Mouse (Mus musculus): ENCODE results near the gene Lhfpl3. TPM values are rescaled to one million over a fixed set of nuclear protein-coding genes. Genes with fewer than 3 reads are reported as not detected.

Gene Lhfpl3
- polyA plus RNA-seq, 1 experiment from 2014 or later, result 22.4 TPM

- H3K27me3 ChIP-seq, result no peaks in the 10 kb centered on the region
- no peaks in the 10 kb centered on the region for H3K4me1 ChIP-seq (replicated peaks)
- no peak overlapping the region for H3K4me3 ChIP-seq
- H3K27ac ChIP-seq (replicated peaks), result no peak overlapping the region
- H3K4me2 ChIP-seq, result no peak overlapping the region
- WGBS, result 76% methylated on average over 4 of the region's 4 CpGs
- no peaks in the 10 kb centered on the region for H3K9me3 ChIP-seq
- H3K9ac ChIP-seq, result no peak overlapping the region
- no peaks in the 10 kb centered on the region for H3K36me3 ChIP-seq
- ATAC-seq (ENCODE audit: low FRiP score, low read depth), result no peak
These were observed 110.6 kb downstream of the Lhfpl3 start for GRCm38 (mm10) chr5:22856480-22856879.

GRCm38 (mm10) chr5:22861399-22861798 lies 115.5 kb downstream of the Lhfpl3 start:
- Histone ChIP-seq H3K27me3 (no peaks in the 10 kb centered on the region), H3K4me1 (replicated peaks) (0 out of 2 replicates have a peak, but pooled peaks cover 4% of the 10 kb centered on the region), H3K9ac (no peak overlapping the region), H3K36me3 (no peaks in the 10 kb centered on the region), H3K27ac (replicated peaks) (no peak overlapping the region), H3K9me3 (no peaks in the 10 kb centered on the region), H3K4me2 (no peak overlapping the region), H3K4me3 (no peak overlapping the region)
- ATAC-seq (ENCODE audit: low FRiP score, low read depth), result no peak
- WGBS, result 32% methylated on average over 1 of the region's 1 CpGs

- no peaks in the 10 kb centered on the region for H3K27me3 ChIP-seq
- no peaks in the 10 kb centered on the region for H3K36me3 ChIP-seq
- no peak overlapping the region for H3K27ac ChIP-seq (replicated peaks)
- H3K9ac ChIP-seq, result no peak overlapping the region
- 0 out of 2 replicates have a peak, but pooled peaks cover 4% of the 10 kb centered on the region for H3K4me1 ChIP-seq (replicated peaks)
- no peak for ATAC-seq (ENCODE audit: low FRiP score, low read depth)
- H3K4me2 ChIP-seq, result no peak overlapping the region
- H3K4me3 ChIP-seq, result no peak overlapping the region
- 74% methylated on average over 5 of the region's 5 CpGs for WGBS
- H3K9me3 ChIP-seq, result no peaks in the 10 kb centered on the region
These were observed 123.2 kb downstream of the Lhfpl3 start for GRCm38 (mm10) chr5:22869031-22869430.

GRCm38 (mm10) chr5:22872417-22872816 lies 126.6 kb downstream of the Lhfpl3 start:
- Histone ChIP-seq H3K4me3 (no peak overlapping the region), H3K4me1 (replicated peaks) (no peaks in the 10 kb centered on the region), H3K9ac (no peak overlapping the region), H3K4me2 (no peak overlapping the region), H3K9me3 (no peaks in the 10 kb centered on the region), H3K27me3 (no peaks in the 10 kb centered on the region), H3K27ac (replicated peaks) (no peak overlapping the region), H3K36me3 (no peaks in the 10 kb centered on the region)
- 76% methylated on average over 1 of the region's 1 CpGs for WGBS
- no peak for ATAC-seq (ENCODE audit: low FRiP score, low read depth)

- ATAC-seq (ENCODE audit: low FRiP score, low read depth), result no peak
These were observed 142.5 kb downstream of the Lhfpl3 start for GRCm38 (mm10) chr5:22888345-22888744.

GRCm38 (mm10) chr5:22889481-22889880 lies 143.6 kb downstream of the Lhfpl3 start:
- H3K27me3 ChIP-seq, result no peaks in the 10 kb centered on the region
- H3K9me3 ChIP-seq, result no peaks in the 10 kb centered on the region
- H3K4me1 ChIP-seq (replicated peaks), result no peaks in the 10 kb centered on the region
- no peak overlapping the region for H3K4me3 ChIP-seq
- no peak overlapping the region for H3K4me2 ChIP-seq
- no peak overlapping the region for H3K27ac ChIP-seq (replicated peaks)
- H3K9ac ChIP-seq, result no peak overlapping the region
- WGBS, result 67% methylated on average over 4 of the region's 4 CpGs
- no peaks in the 10 kb centered on the region for H3K36me3 ChIP-seq
- no peak for ATAC-seq (ENCODE audit: low FRiP score, low read depth)

More at GRCm38 (mm10) chr5:22888345-22888744, 142.5 kb downstream of the Lhfpl3 start:
- WGBS, result 78% methylated on average over 3 of the region's 3 CpGs
- no peaks in the 10 kb centered on the region for H3K4me1 ChIP-seq (replicated peaks)
- H3K36me3 ChIP-seq, result no peaks in the 10 kb centered on the region
- H3K4me3 ChIP-seq, result no peak overlapping the region
- H3K27me3 ChIP-seq, result no peaks in the 10 kb centered on the region
- no peak overlapping the region for H3K27ac ChIP-seq (replicated peaks)
- H3K9me3 ChIP-seq, result no peaks in the 10 kb centered on the region
- no peak overlapping the region for H3K9ac ChIP-seq
- H3K4me2 ChIP-seq, result no peak overlapping the region

GRCm38 (mm10) chr5:22897228-22897627 lies 151.4 kb downstream of the Lhfpl3 start:
- no peaks in the 10 kb centered on the region for H3K27me3 ChIP-seq
- ATAC-seq (ENCODE audit: low FRiP score, low read depth), result no peak
- H3K36me3 ChIP-seq, result no peaks in the 10 kb centered on the region
- H3K9me3 ChIP-seq, result no peaks in the 10 kb centered on the region
- 83% methylated on average over 3 of the region's 3 CpGs for WGBS
- no peak overlapping the region for H3K4me2 ChIP-seq
- H3K9ac ChIP-seq, result no peak overlapping the region
- peaks cover 7% of the 10 kb centered on the region; the same call in 1 of the 2 replicates for H3K4me1 ChIP-seq (replicated peaks)
- H3K4me3 ChIP-seq, result no peak overlapping the region
- no peak overlapping the region for H3K27ac ChIP-seq (replicated peaks)

GRCm38 (mm10) chr5:22897656-22898289 lies 151.9 kb downstream of the Lhfpl3 start:
- Histone ChIP-seq H3K27me3 (no peaks in the 10 kb centered on the region), H3K4me3 (no peak overlapping the region), H3K4me1 (replicated peaks) (peaks cover 7% of the 10 kb centered on the region; the same call in 1 of the 2 replicates), H3K4me2 (0 out of 2 replicates have a peak overlapping the region, but pooled peaks have one; percentile 6), H3K9me3 (no peaks in the 10 kb centered on the region), H3K27ac (replicated peaks) (peak overlapping the region; percentile 69), H3K9ac (no peak overlapping the region), H3K36me3 (no peaks in the 10 kb centered on the region)
- 52% methylated on average over 7 of the region's 7 CpGs for WGBS
- peak; percentile 83 for ATAC-seq (ENCODE audit: low FRiP score, low read depth)

GRCm38 (mm10) chr5:22898593-22898992 lies 152.7 kb downstream of the Lhfpl3 start:
- no peak overlapping the region for H3K27ac ChIP-seq (replicated peaks)
- H3K4me3 ChIP-seq, result no peak overlapping the region
- no peak overlapping the region for H3K9ac ChIP-seq
- no peaks in the 10 kb centered on the region for H3K9me3 ChIP-seq
- 85% methylated on average over 2 of the region's 2 CpGs for WGBS
- no peaks in the 10 kb centered on the region for H3K36me3 ChIP-seq
- H3K27me3 ChIP-seq, result no peaks in the 10 kb centered on the region
- H3K4me2 ChIP-seq, result no peak overlapping the region
- no peak for ATAC-seq (ENCODE audit: low FRiP score, low read depth)
- H3K4me1 ChIP-seq (replicated peaks), result peaks cover 7% of the 10 kb centered on the region; the same call in 1 of the 2 replicates

GRCm38 (mm10) chr5:22899913-22900312 lies 154.1 kb downstream of the Lhfpl3 start:
- Histone ChIP-seq H3K27ac (replicated peaks) (no peak overlapping the region), H3K4me3 (no peak overlapping the region), H3K36me3 (no peaks in the 10 kb centered on the region), H3K4me2 (no peak overlapping the region), H3K9me3 (no peaks in the 10 kb centered on the region), H3K27me3 (no peaks in the 10 kb centered on the region), H3K4me1 (replicated peaks) (peaks cover 7% of the 10 kb centered on the region; the same call in 1 of the 2 replicates), H3K9ac (no peak overlapping the region)
- no peak for ATAC-seq (ENCODE audit: low FRiP score, low read depth)

GRCm38 (mm10) chr5:22917197-22917596 lies 171.3 kb downstream of the Lhfpl3 start:
- 85% methylated on average over 1 of the region's 1 CpGs for WGBS
- H3K36me3 ChIP-seq, result no peaks in the 10 kb centered on the region
- H3K9me3 ChIP-seq, result no peaks in the 10 kb centered on the region
- H3K4me3 ChIP-seq, result no peak overlapping the region
- no peak overlapping the region for H3K27ac ChIP-seq (replicated peaks)
- no peaks in the 10 kb centered on the region for H3K4me1 ChIP-seq (replicated peaks)
- no peak for ATAC-seq (ENCODE audit: low FRiP score, low read depth)
- no peak overlapping the region for H3K9ac ChIP-seq
- H3K4me2 ChIP-seq, result no peak overlapping the region
- H3K27me3 ChIP-seq, result no peaks in the 10 kb centered on the region

- Histone ChIP-seq H3K4me3 (no peak overlapping the region), H3K27me3 (no peaks in the 10 kb centered on the region), H3K4me1 (replicated peaks) (no peaks in the 10 kb centered on the region), H3K9me3 (no peaks in the 10 kb centered on the region), H3K27ac (replicated peaks) (no peak overlapping the region), H3K36me3 (no peaks in the 10 kb centered on the region), H3K4me2 (no peak overlapping the region), H3K9ac (no peak overlapping the region)
- ATAC-seq (ENCODE audit: low FRiP score, low read depth), result no peak
These were observed 180.3 kb downstream of the Lhfpl3 start for GRCm38 (mm10) chr5:22926171-22926570.

- Histone ChIP-seq H3K4me1 (replicated peaks) (no peaks in the 10 kb centered on the region), H3K4me2 (no peak overlapping the region), H3K9me3 (no peaks in the 10 kb centered on the region), H3K36me3 (no peaks in the 10 kb centered on the region), H3K27me3 (no peaks in the 10 kb centered on the region), H3K4me3 (no peak overlapping the region), H3K9ac (no peak overlapping the region), H3K27ac (replicated peaks) (no peak overlapping the region)
- no peak for ATAC-seq (ENCODE audit: low FRiP score, low read depth)
- 60% methylated on average over 2 of the region's 2 CpGs for WGBS
These were observed 182.9 kb downstream of the Lhfpl3 start for GRCm38 (mm10) chr5:22928746-22929145.
